Mouse (Mus musculus): Measurements from ENCODE around the gene Arhgef10l. TPM values are rescaled to one million over a fixed set of nuclear protein-coding genes. Genes with fewer than 3 reads are reported as not detected.

The Arhgef10l gene
- polyA plus RNA-seq, 1 experiment from 2014 or later = 11.9 TPM

DNA sequence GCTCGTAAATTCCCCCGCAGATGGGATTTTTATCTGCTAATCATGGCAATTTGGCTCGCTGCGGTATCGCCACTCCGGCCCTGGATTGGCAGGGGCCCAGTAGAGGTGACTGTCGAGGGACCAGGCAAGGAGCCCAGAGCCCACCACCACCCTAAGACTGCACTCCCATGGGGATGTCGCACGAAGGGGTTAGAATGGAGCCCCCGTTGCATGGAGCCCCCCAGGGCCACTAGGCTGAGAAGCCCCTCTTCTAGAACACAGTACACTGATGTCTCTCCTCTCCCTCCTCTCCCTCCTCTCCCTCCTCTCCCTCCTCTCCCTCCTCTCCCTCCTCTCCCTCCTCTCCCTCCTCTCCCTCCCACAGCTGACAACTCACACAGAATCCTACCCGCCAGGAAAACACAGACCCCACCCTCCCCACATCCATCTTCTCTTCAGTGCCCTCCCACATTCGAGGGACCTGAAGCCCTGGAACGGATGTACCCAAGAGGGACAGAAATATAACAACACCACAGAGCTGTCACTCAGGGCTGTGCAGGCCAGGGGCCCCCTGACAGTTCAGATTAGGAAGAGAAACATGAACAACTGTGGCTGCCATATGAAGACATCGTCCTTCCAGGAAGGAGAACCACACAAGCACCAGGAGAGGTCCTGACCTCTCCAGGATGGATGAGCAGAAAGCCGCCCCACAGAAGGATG lies 185.3 kb downstream of the Arhgef10l start:
- Histone ChIP-seq H3K36me3 (ENCODE audit: inconsistent target) (no peaks in the 10 kb centered on the region), H3K79me2 (ENCODE audit: inconsistent target) (no peaks in the 10 kb centered on the region), H3K27ac (no peak overlapping the region), H3K4me3 (ENCODE audit: inconsistent target) (no peak overlapping the region)
- 44% methylated on average over 15 of the region's 15 CpGs for WGBS (ENCODE audit: missing documents)

DNA sequence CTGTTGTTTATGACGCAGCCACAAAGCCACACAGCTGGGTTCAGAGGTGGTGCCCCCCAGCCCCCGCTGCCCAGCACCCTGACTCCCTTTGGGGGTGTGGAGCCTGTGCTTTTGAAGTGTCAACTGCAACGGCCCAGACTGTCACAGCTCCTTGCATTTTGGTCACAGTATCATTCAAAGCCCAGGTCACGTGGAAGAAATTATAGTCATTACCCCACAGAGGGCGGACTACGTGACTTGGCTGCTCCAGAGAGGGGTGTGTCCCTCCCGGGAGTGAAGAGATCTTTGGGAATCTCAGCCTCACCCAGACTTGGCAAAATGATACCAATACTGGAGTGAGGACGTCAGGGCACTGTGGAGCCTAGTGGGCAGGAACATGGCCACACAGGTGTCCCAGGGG lies 190.6 kb downstream of the Arhgef10l start:
- Histone ChIP-seq H3K79me2 (ENCODE audit: inconsistent target) (no peaks in the 10 kb centered on the region), H3K27ac (no peak overlapping the region), H3K36me3 (ENCODE audit: inconsistent target) (no peaks in the 10 kb centered on the region), H3K4me3 (ENCODE audit: inconsistent target) (no peak overlapping the region)
- 83% methylated on average over 8 of the region's 8 CpGs for WGBS (ENCODE audit: missing documents)

DNA sequence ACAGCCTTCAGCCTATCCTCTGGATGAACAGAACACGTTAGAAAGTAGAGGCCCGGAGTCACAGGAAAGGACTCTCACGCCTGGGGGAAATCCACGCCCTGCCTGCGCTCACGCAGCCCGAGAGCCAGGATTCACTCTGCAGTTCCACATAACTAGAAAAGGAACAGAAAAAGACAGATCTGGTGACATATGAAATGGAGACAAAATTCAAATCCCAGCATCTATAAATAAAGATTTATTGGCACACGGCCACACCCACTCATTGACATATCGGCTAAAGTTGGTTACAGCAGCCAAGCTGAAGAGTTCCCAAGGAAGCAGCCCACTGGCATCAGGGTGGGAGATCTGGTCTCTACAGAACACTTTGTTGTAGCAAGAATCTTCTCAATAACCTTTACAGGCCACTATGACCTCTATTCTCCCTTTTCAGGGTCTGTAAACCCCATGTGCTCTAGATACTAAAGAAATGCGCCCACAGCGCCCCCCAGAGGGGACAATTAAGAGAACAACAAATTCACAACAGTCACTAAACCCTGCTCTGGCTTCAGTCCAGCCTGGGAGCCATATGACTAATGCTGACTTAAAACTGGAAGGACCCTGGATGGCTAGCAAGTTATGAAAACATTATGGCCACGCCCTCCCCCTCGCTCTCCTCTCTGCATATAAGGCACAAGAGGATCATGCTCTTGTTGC lies 195.9 kb downstream of the Arhgef10l start:
- Histone ChIP-seq H3K79me2 (ENCODE audit: inconsistent target) (no peaks in the 10 kb centered on the region), H3K27ac (no peak overlapping the region), H3K36me3 (ENCODE audit: inconsistent target) (no peaks in the 10 kb centered on the region), H3K4me3 (ENCODE audit: inconsistent target) (no peak overlapping the region)
- 59% methylated on average over 7 of the region's 13 CpGs for WGBS (ENCODE audit: missing documents)

DNA sequence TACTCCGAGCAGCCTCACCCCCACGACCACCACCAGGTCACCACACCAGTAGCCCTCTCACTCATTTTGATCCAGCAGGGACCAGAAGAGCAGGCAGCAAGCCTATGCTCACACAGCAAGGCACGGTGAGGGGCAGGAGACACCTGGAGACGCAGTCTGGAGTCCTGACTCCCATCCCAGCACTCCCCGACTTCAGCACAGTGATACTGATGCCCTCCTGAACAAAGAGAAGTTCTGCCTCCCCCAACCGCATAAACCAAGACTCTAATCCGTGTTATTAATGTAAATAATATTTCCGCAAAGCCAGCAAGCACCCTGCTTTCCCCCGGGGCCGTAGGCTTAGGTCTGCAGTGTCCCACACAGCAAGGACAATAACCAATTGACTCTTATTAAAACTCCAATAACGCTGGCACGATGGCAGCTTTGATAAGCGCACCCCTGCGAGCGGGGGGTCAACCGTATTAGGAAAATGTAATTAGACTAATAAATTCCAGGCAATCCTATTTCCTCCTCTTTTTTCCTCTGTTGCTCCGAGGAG lies 198.5 kb downstream of the Arhgef10l start:
- Histone ChIP-seq H3K27ac (no peak overlapping the region), H3K36me3 (ENCODE audit: inconsistent target) (no peaks in the 10 kb centered on the region), H3K4me3 (ENCODE audit: inconsistent target) (no peak overlapping the region), H3K79me2 (ENCODE audit: inconsistent target) (no peaks in the 10 kb centered on the region)
- 82% methylated on average over 17 of the region's 17 CpGs for WGBS (ENCODE audit: missing documents)

Other genes starting within 250 kb of the Arhgef10l start
- gene Rcc2, start 34.5 kb upstream of the Arhgef10l start, polyA plus RNA-seq (2018) = 30.1 to 67.9 TPM (median 53.6 TPM) in 3 replicates
- not detected in 3 replicates for gene Padi6, start 76.6 kb upstream of the Arhgef10l start, polyA plus RNA-seq (2018)
- 3.2 to 9.2 TPM (median 6.7 TPM) in 3 replicates for gene Padi4, start 108.2 kb upstream of the Arhgef10l start, polyA plus RNA-seq (2018)
- gene Padi3, start 144.6 kb upstream of the Arhgef10l start, polyA plus RNA-seq (2018) = 0.11 to 0.18 TPM (median 0.17 TPM) in 3 replicates
- not detected in 3 replicates for gene Padi1, start 179.8 kb upstream of the Arhgef10l start, polyA plus RNA-seq (2018)
- 5.2 to 6.9 TPM (median 5.6 TPM) in 3 replicates for gene Padi2, start 240.3 kb upstream of the Arhgef10l start, polyA plus RNA-seq (2018)

Measured in macrophage (primary cell).